Mouse (Mus musculus): Measurements from ENCODE around the gene Sgf29.

DNA sequence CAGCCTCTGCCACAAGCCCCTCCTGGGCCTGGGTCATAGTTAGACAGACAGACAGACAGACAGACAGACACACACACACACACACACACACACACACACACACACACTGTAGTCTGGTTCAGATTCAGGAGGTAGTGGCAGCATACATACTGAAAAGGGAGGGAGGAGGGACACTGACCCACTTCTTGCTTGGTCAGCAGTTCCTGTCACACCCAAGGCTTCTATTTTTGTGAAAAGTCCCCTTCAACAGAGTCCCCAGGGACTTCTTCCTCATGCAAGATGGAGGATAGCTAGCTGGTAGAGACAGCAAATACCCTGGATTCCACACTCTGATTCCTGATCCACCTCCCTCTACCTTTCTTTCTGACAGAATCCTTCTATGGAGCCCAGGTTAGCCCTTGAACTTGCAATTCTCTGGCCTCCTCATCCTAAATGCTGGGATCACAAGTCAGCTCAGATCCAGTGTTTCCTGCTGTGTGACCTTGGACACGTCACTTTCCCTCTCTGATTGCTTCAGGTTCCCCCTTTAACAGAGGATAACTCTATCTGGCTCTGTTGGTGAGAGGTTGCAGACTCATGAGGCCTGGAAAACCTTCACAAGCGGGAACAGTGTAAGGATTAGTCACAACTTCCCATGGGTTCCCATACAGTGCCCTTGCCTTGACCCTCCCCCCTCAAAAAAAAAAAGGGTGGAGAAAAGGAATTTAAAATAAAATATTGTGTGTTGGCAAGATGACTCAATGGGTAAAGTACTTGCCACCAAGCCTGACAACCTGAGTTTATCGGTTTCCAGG lies 23.1 kb upstream of the Sgf29 start:
- no peak for TF ChIP-seq GATA1 (IDR thresholded peaks at IDR 0.05; ENCODE audit: low read length)
- TF ChIP-seq TAL1 (IDR thresholded peaks at IDR 0.05; ENCODE audit: low read length) = no peak

Data from erythroblast, embryonic 14.5 days (primary cell).